Mouse (Mus musculus): ENCODE data around the gene Exoc3l.

- TF ChIP-seq CTCF (IDR thresholded peaks at IDR 0.05; ENCODE audit: borderline replicate concordance, insufficient read depth, low read length) (no peak), POLR2A (IDR thresholded peaks at IDR 0.05; ENCODE audit: low read depth, low read length) (no peak)
These were observed 9.0 kb downstream of the Exoc3l start for GRCm38 (mm10) chr8:105286907-105287306.
